Mouse (Mus musculus) 3T3-L1 (cell line): ENCODE measurements at regions not wholly inside any gene's neighbourhood (a gene's known extent, or its start where the extent isn't known, plus 50 kb on each side); places are given as distances from the start of the nearest gene placed in this dataset.

Source experiments
- DNase-seq: peaks from one replicate; pipeline ENCODE4 v3.0.0-alpha.2; 2015; ENCODE audit warnings: low read depth, low spot score

GRCm38 (mm10) chr2:54154501-54155183 lies 69.3 kb upstream of the Rprm start:
- DNase-seq = no peak

GRCm38 (mm10) chr2:54158689-54159630 lies 73.6 kb upstream of the Rprm start:
- no peak for DNase-seq

GRCm38 (mm10) chr2:54177549-54177948 lies 92.2 kb upstream of the Rprm start:
- DNase-seq = peak; percentile 19

- DNase-seq = no peak
Observed at GRCm38 (mm10) chr2:54190828-54191227, 105.5 kb upstream of the Rprm start.

GRCm38 (mm10) chr2:54198343-54198742 lies 113.0 kb upstream of the Rprm start:
- DNase-seq = no peak

GRCm38 (mm10) chr2:54215597-54215996 lies 130.2 kb upstream of the Rprm start:
- no peak for DNase-seq

GRCm38 (mm10) chr2:54228613-54229012 lies 143.3 kb upstream of the Rprm start:
- no peak for DNase-seq

GRCm38 (mm10) chr2:54229016-54229415 lies 143.7 kb upstream of the Rprm start:
- no peak for DNase-seq

GRCm38 (mm10) chr2:54236760-54237159 lies 151.4 kb upstream of the Rprm start:
- no peak for DNase-seq

GRCm38 (mm10) chr2:54237192-54237591 lies 151.8 kb upstream of the Rprm start:
- DNase-seq = no peak

- DNase-seq = no peak
Observed at GRCm38 (mm10) chr2:54264773-54265452, 171.2 kb upstream of the Galnt13 start.

GRCm38 (mm10) chr2:54265453-54265823 lies 170.7 kb upstream of the Galnt13 start:
- no peak for DNase-seq

- DNase-seq = peak; percentile 65
Observed at GRCm38 (mm10) chr2:54281966-54282365, 154.2 kb upstream of the Galnt13 start.

GRCm38 (mm10) chr2:54283876-54284275 lies 152.2 kb upstream of the Galnt13 start:
- DNase-seq = peak; percentile 74

- no peak for DNase-seq
Observed at GRCm38 (mm10) chr2:54305473-54305872, 130.6 kb upstream of the Galnt13 start.

GRCm38 (mm10) chr2:54318559-54318958 lies 117.6 kb upstream of the Galnt13 start:
- no peak for DNase-seq

GRCm38 (mm10) chr2:54366963-54367362 lies 69.2 kb upstream of the Galnt13 start:
- DNase-seq = no peak

GRCm38 (mm10) chr2:54379279-54379678 lies 56.8 kb upstream of the Galnt13 start:
- no peak for DNase-seq
